Mouse (Mus musculus) forebrain, embryonic 12.5 days (tissue): ENCODE results near the gene Olfr923. TPM values are rescaled to one million over a fixed set of nuclear protein-coding genes. Genes with fewer than 3 reads are reported as not detected.
"Not testable (repeated sequence)": the region's sequence is repeated elsewhere in the genome, so short reads cannot be mapped to it uniquely, and the experiment has no call there.

Source experiments
- ATAC-seq: fragments of 200-750 bp; cut with Nextera tagmentation; 2 replicates; pipeline ENCODE4 v1.8.0; 2017; ENCODE audit warnings: moderate TSS enrichment; ENCODE audit not compliant: low FRiP score
- H3K27ac ChIP-seq: fragments of 300-500 bp; sonication (generic); 2 replicates; pipeline ENCODE4 v1.5.1; 2016; ENCODE audit warnings: mild to moderate bottlenecking
- H3K27me3 ChIP-seq: fragments of 300-500 bp; sonication (generic); 2 replicates; pipeline ENCODE4 v1.6.1; 2016; ENCODE audit warnings: mild to moderate bottlenecking
- H3K36me3 ChIP-seq: fragments of 300-500 bp; sonication (generic); replicated peaks from 2 replicates; pipeline ENCODE4 v1.6.1; 2016; ENCODE audit warnings: mild to moderate bottlenecking
- H3K4me1 ChIP-seq: fragments of 300-500 bp; sonication (generic); 2 replicates; pipeline ENCODE4 v1.6.1; 2016
- H3K4me2 ChIP-seq: fragments of 300-500 bp; sonication (generic); 2 replicates; pipeline ENCODE4 v1.6.1; 2016; ENCODE audit warnings: mild to moderate bottlenecking, moderate library complexity
- H3K4me3 ChIP-seq: fragments of 300-500 bp; sonication (generic); replicated peaks from 2 replicates; pipeline ENCODE4 v1.5.1; 2016; ENCODE audit warnings: mild to moderate bottlenecking
- H3K9ac ChIP-seq: fragments of 300-500 bp; sonication (generic); 2 replicates; pipeline ENCODE4 v1.6.1; 2016; ENCODE audit warnings: mild to moderate bottlenecking
- H3K9me3 ChIP-seq: fragments of 300-500 bp; sonication (generic); 2 replicates; pipeline ENCODE4 v1.6.1; 2016
- WGBS: fragments of 180-500 bp; shearing (Covaris S2); methylation state at CpG from one replicate; pipeline ENCODE4 v1.1.7; 2016; 5-methylcytosine and 5-hydroxymethylcytosine counted together
- polyA plus RNA-seq: library from polyadenylated mRNA; unstranded; fragments of >200 nt; fragmentation: Nextera tagmentation; extraction: Ambion mirVana; gene quantifications from 2 replicates; pipeline ENCODE4 v1.2.1, GENCODE M21; 2016

Olfr923 gene
- not detected in 2 replicates for polyA plus RNA-seq

DNA sequence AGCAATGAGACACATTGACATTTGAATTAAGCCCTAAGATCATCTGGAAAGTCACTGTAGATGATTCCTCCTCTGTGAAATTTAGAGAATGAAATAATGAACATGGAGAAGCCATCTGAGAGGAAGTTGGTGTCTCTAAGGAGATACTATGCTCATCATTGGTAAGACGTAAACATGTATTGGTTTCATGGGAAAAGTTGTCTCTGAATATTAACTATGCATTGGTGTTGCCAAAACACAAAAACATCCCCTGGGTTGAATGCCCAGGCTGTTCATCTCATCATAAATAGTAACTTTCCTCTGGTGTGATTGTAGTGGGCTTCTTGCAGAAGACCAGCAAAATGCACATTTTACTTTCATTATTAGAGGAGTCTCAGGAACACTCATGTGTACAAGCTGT lies at the start of gene Olfr923:
Gene Olfr923, plus strand, starts transcription at position 301 of the 400 bp plus-strand sequence.
- 93% methylated on average over 1 of the region's 1 CpGs for WGBS
- Histone ChIP-seq H3K4me1 (no peaks in the 10 kb centered on the region), H3K27ac (no peak within 1 kb of the TSS), H3K9ac (no peak within 1 kb of the TSS), H3K4me3 (no peak within 1 kb of the TSS), H3K4me2 (no peak within 1 kb of the TSS), H3K9me3 (no peaks in the 10 kb centered on the region), H3K36me3 (no peaks in the 10 kb centered on the region), H3K27me3 (no peaks in the 10 kb centered on the region)
- no peak for ATAC-seq

DNA sequence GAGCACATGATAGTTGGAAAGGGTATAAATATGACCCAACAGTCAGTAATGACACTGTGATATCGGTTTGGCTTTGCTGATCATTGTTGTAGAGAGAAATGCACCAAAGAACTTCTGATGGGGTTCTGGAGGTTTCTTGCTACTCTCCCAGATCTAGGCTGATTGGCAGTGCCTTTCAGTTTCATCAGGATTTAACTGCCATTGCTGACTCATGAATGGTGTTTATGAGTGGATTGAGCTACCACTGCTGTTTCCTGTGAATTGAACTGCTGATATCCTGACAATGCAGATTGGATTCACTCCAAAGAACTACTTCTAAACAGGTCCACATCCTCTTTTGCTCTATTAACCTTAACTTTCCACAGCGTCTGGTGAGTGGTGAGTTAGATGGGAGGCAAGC lies 33.7 kb upstream of the Olfr923 start:
- Histone ChIP-seq H3K4me2 (no peak overlapping the region), H3K9ac (no peak overlapping the region), H3K4me1 (no peaks in the 10 kb centered on the region), H3K9me3 (no peaks in the 10 kb centered on the region), H3K36me3 (no peaks in the 10 kb centered on the region), H3K4me3 (no peak overlapping the region), H3K27me3 (no peaks in the 10 kb centered on the region), H3K27ac (no peak overlapping the region)
- no peak for ATAC-seq
- WGBS, result 86% methylated on average over 2 of the region's 2 CpGs

DNA sequence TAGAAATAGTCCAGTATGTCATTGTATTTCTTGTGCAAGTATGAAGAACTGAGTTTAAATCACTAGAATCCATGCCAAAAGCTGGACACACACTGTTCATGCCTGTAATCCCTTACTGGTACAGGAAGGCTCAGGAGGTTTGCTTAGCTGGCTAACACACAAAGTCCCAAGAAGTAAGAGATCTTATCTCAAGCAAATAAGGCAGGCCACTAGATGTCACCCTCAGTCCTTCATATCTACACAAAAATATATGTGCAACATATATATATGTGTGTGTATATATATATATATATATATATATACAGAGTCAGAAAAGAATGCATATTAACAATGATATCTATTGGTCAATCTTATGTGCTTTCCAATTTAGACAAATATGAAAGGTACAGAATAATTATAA lies 20.6 kb upstream of the Olfr923 start:
- H3K36me3 ChIP-seq, result no peaks in the 10 kb centered on the region

DNA sequence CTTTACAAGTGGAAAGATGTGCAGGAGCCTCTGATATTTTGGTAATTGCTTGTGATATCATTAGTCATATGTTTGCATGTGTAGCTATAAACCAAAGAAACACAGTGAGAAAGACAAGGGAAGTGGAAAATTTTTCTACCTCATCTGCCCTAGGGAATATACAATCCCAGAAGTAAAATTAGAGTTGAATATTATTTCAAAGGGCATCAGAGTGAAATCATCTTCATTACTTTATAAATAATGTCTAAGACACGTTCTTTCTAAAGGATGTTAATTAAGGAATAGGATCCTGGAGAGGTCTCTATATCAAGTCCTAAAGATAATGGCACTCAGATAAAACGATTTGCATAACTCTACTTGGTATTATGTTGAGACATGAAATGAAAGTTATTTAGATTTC lies 12.0 kb upstream of the Olfr923 start, which contains the start of gene Olfr922:
Gene Olfr922, plus strand, starts transcription at position 301 of the 400 bp plus-strand sequence.
- Histone ChIP-seq H3K9ac (no peak within 1 kb of the TSS), H3K36me3 (no peaks in the 10 kb centered on the region), H3K27ac (no peak within 1 kb of the TSS), H3K4me1 (no peaks in the 10 kb centered on the region), H3K4me3 (no peak within 1 kb of the TSS), H3K4me2 (no peak within 1 kb of the TSS), H3K9me3 (no peaks in the 10 kb centered on the region), H3K27me3 (no peaks in the 10 kb centered on the region)
- no peak for ATAC-seq
- WGBS, result 69% methylated on average over 2 of the region's 2 CpGs

More for the DNA sequence above, 20.6 kb upstream of the Olfr923 start:
- no peak overlapping the region for H3K4me3 ChIP-seq
- no peak overlapping the region for H3K4me2 ChIP-seq
- H3K4me1 ChIP-seq, result no peaks in the 10 kb centered on the region
- no peak overlapping the region for H3K27ac ChIP-seq
- no peak overlapping the region for H3K9ac ChIP-seq
- H3K27me3 ChIP-seq, result no peaks in the 10 kb centered on the region
- no peaks in the 10 kb centered on the region for H3K9me3 ChIP-seq
- ATAC-seq, result no peak

DNA sequence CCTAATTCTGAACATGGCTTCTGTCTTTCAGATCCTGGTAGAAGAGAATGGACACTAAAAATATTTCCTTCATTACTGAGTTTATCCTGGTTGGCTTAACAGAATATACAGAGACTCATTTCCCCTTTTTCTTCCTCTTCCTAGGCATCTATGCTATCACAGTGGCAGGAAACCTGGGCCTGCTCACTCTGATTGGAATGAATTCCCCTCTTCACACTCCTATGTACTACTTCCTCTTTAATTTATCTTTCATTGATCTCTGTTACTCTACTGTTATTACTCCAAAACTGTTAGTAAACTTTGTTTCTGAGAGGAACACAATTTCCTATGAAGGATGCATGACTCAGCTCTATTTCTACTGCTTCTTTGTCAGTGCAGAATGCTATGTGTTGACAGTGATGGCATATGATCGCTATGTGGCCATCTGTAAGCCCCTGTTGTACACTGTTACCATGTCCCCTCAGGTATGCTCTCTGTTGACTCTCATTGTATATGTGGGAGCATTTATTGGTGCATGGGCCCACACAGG lies 10.8 kb upstream of the Olfr923 start:
- no peak for ATAC-seq
- no peaks in the 10 kb centered on the region for H3K27me3 ChIP-seq
- H3K4me3 ChIP-seq, result no peak overlapping the region
- H3K4me1 ChIP-seq, result no peaks in the 10 kb centered on the region
- WGBS, result 88% methylated on average over 1 of the region's 1 CpGs
- no peak overlapping the region for H3K9ac ChIP-seq
- no peak overlapping the region for H3K27ac ChIP-seq
- H3K36me3 ChIP-seq, result no peaks in the 10 kb centered on the region
- no peaks in the 10 kb centered on the region for H3K9me3 ChIP-seq
- H3K4me2 ChIP-seq, result no peak overlapping the region

DNA sequence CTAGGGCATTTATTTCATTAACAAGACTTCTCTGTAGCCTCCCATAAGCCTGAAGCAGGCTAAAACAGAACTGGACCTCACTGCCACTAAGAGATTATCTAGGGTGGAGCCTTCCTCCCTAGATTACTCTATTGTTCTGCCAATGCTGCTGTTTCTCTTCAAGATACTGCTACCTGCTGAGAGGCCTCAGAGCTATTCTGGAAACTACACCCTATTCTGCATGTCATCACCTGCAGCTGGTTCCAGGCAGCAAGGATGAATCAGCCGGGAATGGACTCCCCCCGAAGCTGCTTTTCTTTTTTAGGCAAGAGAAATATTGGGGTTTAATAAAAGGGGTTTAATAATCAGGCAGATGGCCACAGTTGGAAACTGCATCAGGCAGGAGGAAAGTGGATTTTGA lies 6.7 kb downstream of the Olfr923 start:
- no peaks in the 10 kb centered on the region for H3K4me1 ChIP-seq
- H3K9ac ChIP-seq, result no peak overlapping the region
- ATAC-seq, result no peak
- H3K4me3 ChIP-seq, result no peak overlapping the region
- H3K4me2 ChIP-seq, result no peak overlapping the region
- H3K27me3 ChIP-seq, result no peaks in the 10 kb centered on the region
- H3K27ac ChIP-seq, result no peak overlapping the region
- no peaks in the 10 kb centered on the region for H3K9me3 ChIP-seq
- WGBS, result 69% methylated on average over 2 of the region's 2 CpGs
- no peaks in the 10 kb centered on the region for H3K36me3 ChIP-seq

DNA sequence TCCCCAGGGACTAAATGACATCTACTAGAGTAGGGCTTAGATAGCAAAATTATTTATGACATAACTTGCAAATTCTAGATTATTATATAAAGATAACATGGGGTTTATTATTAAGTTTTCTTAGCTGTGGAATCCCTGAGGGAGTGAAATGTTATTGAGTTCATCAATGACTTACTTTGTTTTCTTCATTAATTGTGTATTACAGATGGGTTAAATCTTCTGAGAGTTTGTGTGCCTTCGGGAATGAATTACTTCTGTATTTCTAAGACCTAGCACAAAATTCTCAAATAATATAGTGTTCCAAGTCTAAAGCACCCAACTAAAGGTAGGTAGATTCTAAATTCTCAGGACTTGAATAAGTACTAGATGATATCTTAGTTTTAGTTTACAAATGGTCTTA lies 17.8 kb downstream of the Olfr923 start, which contains the start of gene Olfr924:
Gene Olfr924, plus strand, starts transcription at position 301 of the 400 bp plus-strand sequence.
- H3K36me3 ChIP-seq, result no peaks in the 10 kb centered on the region
- no peaks in the 10 kb centered on the region for H3K27me3 ChIP-seq
- H3K9ac ChIP-seq, result no peak within 1 kb of the TSS
- no peak within 1 kb of the TSS for H3K27ac ChIP-seq
- 86% methylated on average over 1 of the region's 1 CpGs for WGBS
- H3K4me1 ChIP-seq, result no peaks in the 10 kb centered on the region
- no peak within 1 kb of the TSS for H3K4me3 ChIP-seq
- H3K9me3 ChIP-seq, result no peaks in the 10 kb centered on the region
- ATAC-seq, result no peak
- no peak within 1 kb of the TSS for H3K4me2 ChIP-seq

DNA sequence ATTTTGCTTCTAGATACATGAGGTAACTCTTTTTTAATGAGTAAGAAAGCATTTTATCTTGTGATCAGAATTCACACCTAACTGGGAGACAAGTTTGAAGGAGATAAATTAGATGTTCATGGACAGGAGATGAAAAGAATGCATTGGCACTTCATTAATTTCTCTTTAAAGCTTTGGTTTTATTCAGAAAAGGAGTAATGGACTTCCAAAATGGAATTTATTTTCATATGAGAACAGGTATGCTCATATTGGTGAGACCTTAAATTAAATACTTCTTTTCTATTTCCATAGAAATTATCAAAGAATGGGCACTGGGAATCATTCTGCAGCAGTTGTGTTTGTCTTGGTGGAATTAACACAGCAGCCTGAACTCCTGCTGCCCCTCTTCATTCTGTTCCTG lies 28.4 kb downstream of the Olfr923 start, which contains the start of gene Olfr26:
Gene Olfr26, plus strand, starts transcription at position 301 of the 400 bp plus-strand sequence.
- no peaks in the 10 kb centered on the region for H3K27me3 ChIP-seq
- H3K4me2 ChIP-seq, result no peak within 1 kb of the TSS
- H3K4me3 ChIP-seq, result no peak within 1 kb of the TSS
- H3K4me1 ChIP-seq, result no peaks in the 10 kb centered on the region
- H3K9me3 ChIP-seq, result no peaks in the 10 kb centered on the region
- no peaks in the 10 kb centered on the region for H3K36me3 ChIP-seq
- no peak within 1 kb of the TSS for H3K9ac ChIP-seq
- ATAC-seq, result no peak
- no peak within 1 kb of the TSS for H3K27ac ChIP-seq

DNA sequence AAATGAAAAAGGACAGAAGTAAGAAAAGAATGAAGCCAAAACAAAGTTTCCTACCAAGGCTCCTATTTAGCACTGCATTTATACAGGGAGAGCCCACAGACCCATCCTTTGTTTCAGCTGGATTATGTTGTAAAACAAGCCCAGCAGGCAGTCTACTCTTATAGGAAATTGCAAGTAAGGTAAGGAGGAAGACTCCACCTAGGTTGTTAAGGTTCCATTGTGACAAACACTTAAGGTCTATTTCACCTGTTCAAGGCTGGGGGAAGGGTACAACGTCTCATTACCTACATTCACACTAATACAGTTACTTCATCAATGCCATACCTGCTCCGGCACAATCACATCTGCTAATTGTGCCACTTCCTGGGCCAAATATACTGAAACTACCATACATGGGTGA lies 48.5 kb downstream of the Olfr923 start:
- H3K36me3 ChIP-seq, H3K27ac ChIP-seq, H3K27me3 ChIP-seq, H3K4me3 ChIP-seq, H3K9ac ChIP-seq, H3K4me2 ChIP-seq, H3K9me3 ChIP-seq, ATAC-seq, H3K4me1 ChIP-seq: not testable (repeated sequence)
- WGBS, result 53% methylated on average over 2 of the region's 2 CpGs

DNA sequence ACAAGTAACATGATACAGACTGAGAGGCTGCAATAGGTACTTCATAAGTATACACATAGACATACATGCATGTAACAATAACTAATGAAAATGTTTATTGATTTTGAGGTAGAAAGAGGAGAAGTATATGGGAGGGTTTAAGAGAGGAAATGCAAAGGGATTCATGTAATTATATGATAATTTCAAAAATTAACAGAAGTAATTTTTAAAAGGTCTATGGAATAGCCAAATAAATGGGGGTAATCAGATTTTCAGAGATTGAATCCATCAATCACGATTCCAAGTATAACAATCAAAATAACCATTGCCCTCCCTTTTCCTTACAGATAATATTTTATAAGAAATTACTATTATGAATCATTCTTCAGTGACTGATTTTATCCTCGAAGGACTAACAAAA lies 50.5 kb downstream of the Olfr923 start, which contains the start of gene Olfr926:
Gene Olfr926, plus strand, starts transcription at position 301 of the 400 bp plus-strand sequence.
- Histone ChIP-seq H3K4me1 (no peaks in the 10 kb centered on the region), H3K4me2 (no peak within 1 kb of the TSS), H3K9ac (no peak within 1 kb of the TSS), H3K4me3 (no peak within 1 kb of the TSS), H3K9me3 (0 out of 2 replicates have a peak, but pooled peaks cover 11% of the 10 kb centered on the region), H3K27ac (no peak within 1 kb of the TSS), H3K27me3 (no peaks in the 10 kb centered on the region), H3K36me3 (no peaks in the 10 kb centered on the region)
- WGBS, result 85% methylated on average over 2 of the region's 2 CpGs
- ATAC-seq, result no peak

Other genes starting within 250 kb of the Olfr923 start
- not detected in 2 replicates for gene Olfr912, start 246.4 kb upstream of the Olfr923 start, polyA plus RNA-seq
- not detected in 2 replicates for gene Olfr913, start 233.8 kb upstream of the Olfr923 start, polyA plus RNA-seq
- gene Olfr914, start 221.4 kb upstream of the Olfr923 start, polyA plus RNA-seq, result not detected in 2 replicates
- gene Olfr916, start 166.7 kb upstream of the Olfr923 start, polyA plus RNA-seq, result not detected in 2 replicates
- not detected in 2 replicates for gene Olfr917, start 160.7 kb upstream of the Olfr923 start, polyA plus RNA-seq
- gene Olfr918, start 151.9 kb upstream of the Olfr923 start, polyA plus RNA-seq, result not detected in 2 replicates
- not detected in 2 replicates for gene Olfr919, start 122.9 kb upstream of the Olfr923 start, polyA plus RNA-seq
- gene Vwa5a, start 108.3 kb upstream of the Olfr923 start, polyA plus RNA-seq, result 6.5 and 8.7 TPM in 2 replicates
- gene Olfr920, start 74.2 kb upstream of the Olfr923 start, polyA plus RNA-seq, result not detected in 2 replicates
- not detected in 2 replicates for gene Olfr921, start 53.5 kb upstream of the Olfr923 start, polyA plus RNA-seq
- gene Olfr922, start 11.9 kb upstream of the Olfr923 start, polyA plus RNA-seq, result not detected in 2 replicates
- gene Olfr924, start 17.9 kb downstream of the Olfr923 start, polyA plus RNA-seq, result not detected in 2 replicates
- gene Olfr26, start 28.5 kb downstream of the Olfr923 start, polyA plus RNA-seq, result not detected in 2 replicates
- gene Olfr926, start 50.6 kb downstream of the Olfr923 start, polyA plus RNA-seq, result not detected in 2 replicates
- gene Olfr930, start 103.3 kb downstream of the Olfr923 start, polyA plus RNA-seq, result not detected in 2 replicates
- gene Olfr933, start 145.8 kb downstream of the Olfr923 start, polyA plus RNA-seq, result not detected in 2 replicates
- not detected in 2 replicates for gene Olfr934, start 161.8 kb downstream of the Olfr923 start, polyA plus RNA-seq
- gene Olfr935, start 173.1 kb downstream of the Olfr923 start, polyA plus RNA-seq, result not detected in 2 replicates
- not detected in 2 replicates for gene Olfr146, start 196.8 kb downstream of the Olfr923 start, polyA plus RNA-seq
- not detected in 2 replicates for gene Olfr937, start 238.4 kb downstream of the Olfr923 start, polyA plus RNA-seq